Comparison of ENCODE assay signal across 18 mouse cellular contexts in genomic region chr4:81236227-81236626, GRCm38 (mm10).
DNase-seq lines count a peak whose midpoint lies in the region; ATAC-seq and TF ChIP-seq lines count a peak whose summit lies in the region.
"Had no signal": no experiment of that assay in that cellular context is flagged by ENCODE, and none has a peak within 500 bp of the region (broad histone marks: within the 10 kb centered on the region; RNA-seq: fewer than 3 reads in every experiment).

No protein-coding gene starts in this region.

- TF ChIP-seq CTCF in stomach, postnatal 0 days (IDR thresholded peaks at IDR 0.05; ENCODE audit: low read depth) = no peak
- no peak for TF ChIP-seq CTCF in embryonic fibroblast, embryonic 13.5 days (IDR thresholded peaks at IDR 0.05; ENCODE audit: borderline replicate concordance, insufficient read depth, low read length)

- H3K9me3 ChIP-seq in stomach, embryonic 14.5 days (ENCODE audit: control insufficient read depth, low read depth, low read length) = no peaks in the 10 kb centered on the region
- H3K9me3 ChIP-seq in stomach, postnatal 0 days (ENCODE audit: control insufficient read depth, low read length) = no peaks in the 10 kb centered on the region
- H3K9me3 ChIP-seq in embryonic facial prominence, embryonic 14.5 days (ENCODE audit: control insufficient read depth, low read length) = no peaks in the 10 kb centered on the region
- H3K9me3 ChIP-seq: forebrain, embryonic 13.5 days; forebrain, embryonic 15.5 days had no signal

- 66% methylated on average over 5 of the region's 5 CpGs for whole genome bisulfite sequencing in stomach, embryonic 14.5 days
- 48% methylated on average over 5 of the region's 5 CpGs for WGBS in stomach, postnatal 0 days
- 59% methylated on average over 5 of the region's 5 CpGs for WGBS in embryonic facial prominence, embryonic 14.5 days

- H3K27ac ChIP-seq in stomach, embryonic 14.5 days (ENCODE audit: low read length) = no peak overlapping the region
- no peak overlapping the region for H3K27ac ChIP-seq in stomach, postnatal 0 days (replicated peaks)
- no peak overlapping the region for H3K27ac ChIP-seq in embryonic facial prominence, embryonic 14.5 days (replicated peaks; ENCODE audit: low read depth, low read length)
- H3K27ac ChIP-seq in embryonic fibroblast, embryonic 13.5 days (ENCODE audit: insufficient read depth, low read length) = 0 out of 2 replicates have a peak overlapping the region, but pooled peaks have one; percentile 40
- H3K27ac ChIP-seq: forebrain, embryonic 13.5 days; forebrain, embryonic 15.5 days had no signal

- H3K9ac ChIP-seq in stomach, embryonic 14.5 days (replicated peaks; ENCODE audit: low read depth, low read length) = no peak overlapping the region
- H3K9ac ChIP-seq in stomach, postnatal 0 days (ENCODE audit: low read length) = no peak overlapping the region
- no peak overlapping the region for H3K9ac ChIP-seq in embryonic facial prominence, embryonic 14.5 days (ENCODE audit: low read depth, low read length)
- H3K9ac ChIP-seq: forebrain, embryonic 13.5 days; forebrain, embryonic 15.5 days; forebrain, postnatal 0 days had no signal

- H3K27me3 ChIP-seq in stomach, embryonic 14.5 days (ENCODE audit: control insufficient read depth, insufficient read depth, low read length) = no peaks in the 10 kb centered on the region
- no peaks in the 10 kb centered on the region for H3K27me3 ChIP-seq in stomach, postnatal 0 days (ENCODE audit: control insufficient read depth, insufficient read depth, low read length)
- H3K27me3 ChIP-seq in embryonic facial prominence, embryonic 14.5 days (replicated peaks; ENCODE audit: control insufficient read depth, insufficient read depth, low read length) = no peaks in the 10 kb centered on the region
- H3K27me3 ChIP-seq: forebrain, embryonic 13.5 days; forebrain, embryonic 15.5 days had no signal

- DNase-seq in stomach, postnatal 0 days (ENCODE audit: low spot score) = no peak
- peak; percentile 64 for DNase-seq in embryonic facial prominence, embryonic 14.5 days (ENCODE audit: low spot score)
- no peak for DNase-seq in frontal cortex, postnatal 36 days (ENCODE audit: low spot score in 2 of 2)
- DNase-seq: adrenal gland, adult 8-10 months; adrenal gland, postnatal 14 days; adrenal gland, postnatal 36 days; cerebellum, adult 11-12 months; cerebellum, adult 2 months; cerebellum, adult 9-10 months; cerebellum, postnatal 10 days; cerebellum, postnatal 25 days; forebrain, postnatal 0 days had no signal

- no peak for TF ChIP-seq EP300 in stomach, postnatal 0 days (optimal IDR thresholded peaks at IDR 0.05)

- ATAC-seq in stomach, embryonic 14.5 days (ENCODE audit: insufficient number of reproducible peaks, insufficient read depth, low FRiP score, low read depth) = 0 out of 2 replicates have a peak, but pooled peaks have one; percentile 4
- ATAC-seq in stomach, postnatal 0 days (ENCODE audit: low FRiP score, low TSS enrichment) = no peak
- ATAC-seq in embryonic facial prominence, embryonic 14.5 days (ENCODE audit: low read depth) = peak; percentile 80
- no peak for ATAC-seq in erythroblast, adult 5-6 weeks (replicated peaks; ENCODE audit: low FRiP score, poor library complexity, severe bottlenecking)
- ATAC-seq: activated CD4-positive, CD25-positive, alpha-beta regulatory T cell, adult 4 months; forebrain, embryonic 13.5 days; forebrain, embryonic 15.5 days; forebrain, postnatal 0 days had no signal

- H3K4me1 ChIP-seq in stomach, embryonic 14.5 days (ENCODE audit: control insufficient read depth, insufficient read depth, low read length) = no peaks in the 10 kb centered on the region
- no peaks in the 10 kb centered on the region for H3K4me1 ChIP-seq in stomach, postnatal 0 days (replicated peaks; ENCODE audit: control insufficient read depth, insufficient read depth)
- H3K4me1 ChIP-seq in embryonic facial prominence, embryonic 14.5 days (ENCODE audit: control insufficient read depth, insufficient read depth, low read length) = no peaks in the 10 kb centered on the region; the same call in 1 of the 2 replicates
- H3K4me1 ChIP-seq in embryonic fibroblast, embryonic 13.5 days (ENCODE audit: control insufficient read depth, insufficient read depth, low read length) = no peaks in the 10 kb centered on the region; the same call in none of the 2 replicates
- H3K4me1 ChIP-seq: forebrain, embryonic 13.5 days; forebrain, embryonic 15.5 days had no signal

- H3K4me3 ChIP-seq in stomach, embryonic 14.5 days (ENCODE audit: low read depth, low read length) = no peak overlapping the region
- no peak overlapping the region for H3K4me3 ChIP-seq in stomach, postnatal 0 days (ENCODE audit: low read depth, low read length)
- no peak overlapping the region for H3K4me3 ChIP-seq in embryonic facial prominence, embryonic 14.5 days (ENCODE audit: low read depth, low read length)
- H3K4me3 ChIP-seq in embryonic fibroblast, embryonic 13.5 days (ENCODE audit: insufficient read depth, low read length) = no peak overlapping the region
- H3K4me3 ChIP-seq: forebrain, embryonic 13.5 days; forebrain, embryonic 15.5 days had no signal

- no peak for TF ChIP-seq POLR2A in embryonic fibroblast, embryonic 13.5 days (IDR thresholded peaks at IDR 0.05; ENCODE audit: low read depth, low read length)

- no peaks in the 10 kb centered on the region for H3K36me3 ChIP-seq in stomach, embryonic 14.5 days (ENCODE audit: control insufficient read depth, insufficient read depth, low read length)
- no peaks in the 10 kb centered on the region for H3K36me3 ChIP-seq in stomach, postnatal 0 days (ENCODE audit: control insufficient read depth, insufficient read depth, low read length)
- H3K36me3 ChIP-seq in embryonic facial prominence, embryonic 14.5 days (ENCODE audit: control insufficient read depth, insufficient read depth, low read length) = no peaks in the 10 kb centered on the region
- H3K36me3 ChIP-seq: forebrain, embryonic 15.5 days had no signal

- no peak overlapping the region for H3K4me2 ChIP-seq in stomach, embryonic 14.5 days (replicated peaks; ENCODE audit: low read depth, low read length)
- no peak overlapping the region for H3K4me2 ChIP-seq in stomach, postnatal 0 days (replicated peaks; ENCODE audit: low read depth)
- no peak overlapping the region for H3K4me2 ChIP-seq in embryonic facial prominence, embryonic 14.5 days (ENCODE audit: low read depth, low read length)
- H3K4me2 ChIP-seq: forebrain, embryonic 13.5 days; forebrain, embryonic 15.5 days had no signal

Comparison
In these comparisons a context has a peak if more than half of its experiments do, and no peak if none do; other contexts are left out.
1. ATAC-seq: peak in stomach, embryonic 14.5 days (single experiment) and embryonic facial prominence, embryonic 14.5 days (single experiment); none in stomach, postnatal 0 days (single experiment) and erythroblast, adult 5-6 weeks (single experiment).